Mouse (Mus musculus) stomach, embryonic 16.5 days (tissue): ENCODE data around the gene Shroom3. TPM values are rescaled to one million over a fixed set of nuclear protein-coding genes. Genes with fewer than 3 reads are reported as not detected.

ENCODE experiments used
- ATAC-seq: fragments of 200-750 bp; cut with Nextera tagmentation; 2 replicates; pipeline ENCODE4 v1.8.0; 2017; ENCODE audit warnings: moderate number of reproducible peaks, moderate TSS enrichment; ENCODE audit not compliant: insufficient read depth, low FRiP score
- H3K27ac ChIP-seq: fragments of 300-500 bp; sonication (generic); 2 replicates; pipeline ENCODE4 v1.5.1; 2014; ENCODE audit warnings: low read length
- H3K27me3 ChIP-seq: fragments of 300-500 bp; sonication (generic); 2 replicates; pipeline ENCODE4 v1.6.1; 2014; ENCODE audit warnings: low read length, control low read depth, mixed read lengths; ENCODE audit not compliant: control insufficient read depth, insufficient read depth
- H3K36me3 ChIP-seq: fragments of 300-500 bp; sonication (generic); 2 replicates; pipeline ENCODE4 v1.6.1; 2014; ENCODE audit warnings: low read length; ENCODE audit not compliant: control insufficient read depth, insufficient read depth
- H3K4me1 ChIP-seq: fragments of 300-500 bp; sonication (generic); 2 replicates; pipeline ENCODE4 v1.6.1; 2014; ENCODE audit warnings: low read length, control low read depth, mixed read lengths; ENCODE audit not compliant: control insufficient read depth, insufficient read depth
- H3K4me2 ChIP-seq: fragments of 300-500 bp; sonication (generic); 2 replicates; pipeline ENCODE4 v1.6.1; 2014; ENCODE audit warnings: low read depth, low read length, mixed read lengths
- H3K4me3 ChIP-seq: fragments of 300-500 bp; sonication (generic); replicated peaks from 2 replicates; pipeline ENCODE4 v1.5.1; 2014; ENCODE audit warnings: mild to moderate bottlenecking, low read length
- H3K9ac ChIP-seq: fragments of 300-500 bp; sonication (generic); 2 replicates; pipeline ENCODE4 v1.6.1; 2014; ENCODE audit warnings: low read length
- H3K9me3 ChIP-seq: fragments of 300-500 bp; sonication (generic); replicated peaks from 2 replicates; pipeline ENCODE4 v1.6.1; 2016; ENCODE audit warnings: low read length, control low read depth; ENCODE audit not compliant: control insufficient read depth
- WGBS: fragments of 180-500 bp; shearing (Covaris S2); extraction: QIAGEN DNeasy Blood & Tissue Kit; methylation state at CpG from one replicate; pipeline ENCODE4 v1.1.7; 2014; 5-methylcytosine and 5-hydroxymethylcytosine counted together
- polyA plus RNA-seq: library from polyadenylated mRNA; unstranded; fragments of >200 nt; fragmentation: Nextera tagmentation; extraction: Ambion mirVana; gene quantifications from 2 replicates; pipeline ENCODE4 v1.2.1, GENCODE M21; 2015

The Shroom3 gene
- polyA plus RNA-seq, 1 experiment from 2014 or later, result 14.4 TPM

GRCm38 (mm10) chr5:92987891-92988768 lies 304.9 kb downstream of the Shroom3 start:
- H3K9me3 ChIP-seq, result no peaks in the 10 kb centered on the region
- no peaks in the 10 kb centered on the region for H3K36me3 ChIP-seq
- H3K27ac ChIP-seq, result peak overlapping the region; percentile 19; the same call in 1 of the 2 replicates
- ATAC-seq, result no peak
- H3K9ac ChIP-seq, result peak overlapping the region; percentile 26; the same call in 1 of the 2 replicates
- WGBS, result 46% methylated on average over 16 of the region's 16 CpGs
- H3K4me3 ChIP-seq, result no peak overlapping the region
- no peak overlapping the region for H3K4me2 ChIP-seq
- no peaks in the 10 kb centered on the region for H3K27me3 ChIP-seq
- peaks cover 9% of the 10 kb centered on the region; the same call in 1 of the 2 replicates for H3K4me1 ChIP-seq

DNA sequence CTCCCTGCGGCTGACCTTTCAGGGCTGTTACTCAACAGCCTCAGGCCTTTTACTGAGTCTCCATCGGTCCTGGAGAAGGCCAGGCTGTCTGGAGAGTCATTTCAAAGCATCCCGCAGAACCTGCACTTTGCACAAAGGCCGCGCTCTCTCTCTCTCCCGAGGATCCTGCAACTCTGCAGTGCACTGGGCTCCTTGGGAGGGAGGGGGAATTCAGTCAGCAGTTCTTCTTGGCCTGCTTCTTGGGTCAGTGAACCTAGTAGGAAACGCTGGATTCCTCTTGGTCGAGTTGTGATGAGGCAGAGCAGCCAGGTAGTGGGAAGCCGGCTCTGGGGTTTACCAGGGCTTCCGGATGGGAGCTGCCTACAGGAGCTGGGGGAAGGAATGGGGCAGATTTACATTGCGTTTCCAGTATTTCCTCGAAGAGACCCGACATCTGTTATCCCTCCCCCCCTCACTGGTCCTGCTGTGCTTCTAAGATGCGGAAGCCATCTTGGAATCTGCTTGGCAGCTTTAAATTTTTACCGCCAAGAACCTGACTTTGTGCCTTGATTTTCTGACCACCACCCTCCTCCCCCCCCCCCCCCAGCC lies 305.6 kb downstream of the Shroom3 start:
- 40% methylated on average over 15 of the region's 15 CpGs for WGBS
- ATAC-seq, result no peak
- Histone ChIP-seq H3K27me3 (no peaks in the 10 kb centered on the region), H3K9me3 (no peaks in the 10 kb centered on the region), H3K4me3 (no peak overlapping the region), H3K27ac (no peak overlapping the region), H3K4me1 (peaks cover 9% of the 10 kb centered on the region; the same call in 1 of the 2 replicates), H3K9ac (peak overlapping the region; percentile 26; the same call in 1 of the 2 replicates), H3K36me3 (no peaks in the 10 kb centered on the region), H3K4me2 (no peak overlapping the region)

DNA sequence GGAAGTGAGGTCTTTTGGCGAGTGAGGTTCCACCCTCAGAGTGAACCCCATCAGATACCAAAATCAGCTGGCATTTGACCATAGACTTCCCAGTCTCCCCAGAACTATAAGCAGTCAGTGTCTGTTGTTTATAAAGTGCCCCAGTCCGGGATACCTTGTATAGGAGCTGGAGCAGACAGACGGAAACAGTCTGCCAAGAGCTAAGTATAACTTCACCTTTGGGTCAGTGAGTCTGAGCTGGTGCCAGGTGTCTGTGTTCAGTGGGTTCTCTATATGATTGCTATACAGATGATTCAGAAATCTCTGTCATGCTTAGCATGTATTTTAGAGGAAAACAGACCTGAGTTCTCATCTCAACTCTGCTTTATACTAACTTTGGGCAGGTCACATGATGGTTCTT lies 308.9 kb downstream of the Shroom3 start:
- Histone ChIP-seq H3K4me1 (peaks cover 13% of the 10 kb centered on the region), H3K4me3 (no peak overlapping the region), H3K9ac (no peak overlapping the region), H3K4me2 (no peak overlapping the region), H3K9me3 (no peaks in the 10 kb centered on the region), H3K27ac (0 out of 2 replicates have a peak overlapping the region, but pooled peaks have one; percentile 46), H3K27me3 (no peaks in the 10 kb centered on the region), H3K36me3 (no peaks in the 10 kb centered on the region)
- peak; percentile 8; the same call in 1 of the 2 replicates for ATAC-seq
- 46% methylated on average over 3 of the region's 3 CpGs for WGBS

DNA sequence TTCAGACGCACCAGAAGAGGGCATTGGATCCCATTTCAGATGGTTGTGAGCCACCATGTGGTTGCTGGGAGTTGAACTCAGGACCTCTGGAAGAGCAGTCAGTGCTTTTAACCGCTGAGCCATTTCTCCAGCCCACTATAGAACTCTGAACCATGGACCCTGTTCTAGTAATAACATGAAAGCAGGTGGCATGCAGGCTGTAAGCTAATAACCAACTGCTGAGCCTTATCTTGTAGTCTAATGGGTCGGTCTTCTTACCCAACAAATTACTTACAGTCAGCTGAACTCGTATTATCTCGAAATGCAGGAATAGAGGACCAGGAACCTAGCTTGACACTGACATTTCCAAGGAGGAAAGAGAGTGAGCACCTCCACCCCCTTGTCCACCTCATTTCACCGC lies 311.1 kb downstream of the Shroom3 start:
- Histone ChIP-seq H3K4me1 (peaks cover 18% of the 10 kb centered on the region), H3K4me2 (no peak overlapping the region), H3K27me3 (no peaks in the 10 kb centered on the region), H3K9me3 (no peaks in the 10 kb centered on the region), H3K27ac (no peak overlapping the region), H3K9ac (no peak overlapping the region), H3K36me3 (no peaks in the 10 kb centered on the region), H3K4me3 (no peak overlapping the region)
- no peak for ATAC-seq
- WGBS, result 84% methylated on average over 6 of the region's 6 CpGs

DNA sequence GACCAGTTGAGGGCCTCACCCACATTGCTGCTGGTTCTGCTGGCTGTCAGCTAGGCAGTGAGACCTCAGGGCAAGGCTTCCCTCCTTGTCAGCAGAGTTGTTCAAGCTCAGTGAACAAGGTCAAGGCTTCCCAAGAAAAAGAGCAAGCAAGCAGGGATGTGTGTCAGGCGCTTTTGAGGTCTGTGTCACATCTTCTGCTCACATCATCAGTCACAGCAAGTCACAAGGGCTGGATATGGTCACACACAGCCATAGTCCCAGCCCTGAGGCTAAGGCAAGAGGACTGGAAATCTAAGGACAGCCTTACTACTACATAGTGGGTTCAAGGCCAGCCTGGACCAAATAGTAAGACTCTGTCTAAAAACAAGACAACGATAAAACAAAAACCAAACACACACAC lies 311.6 kb downstream of the Shroom3 start:
- H3K27me3 ChIP-seq, result no peaks in the 10 kb centered on the region
- 78% methylated on average over 2 of the region's 2 CpGs for WGBS
- no peak overlapping the region for H3K27ac ChIP-seq
- H3K36me3 ChIP-seq, result no peaks in the 10 kb centered on the region
- H3K4me3 ChIP-seq, result no peak overlapping the region
- ATAC-seq, result no peak
- no peak overlapping the region for H3K9ac ChIP-seq
- H3K9me3 ChIP-seq, result no peaks in the 10 kb centered on the region
- no peak overlapping the region for H3K4me2 ChIP-seq
- peaks cover 21% of the 10 kb centered on the region for H3K4me1 ChIP-seq

- H3K27ac ChIP-seq, result peak overlapping the region; percentile 97
- H3K9me3 ChIP-seq, result no peaks in the 10 kb centered on the region
- peak overlapping the region; percentile 19; the same call in 1 of the 2 replicates for H3K4me2 ChIP-seq
- peaks cover 38% of the 10 kb centered on the region for H3K4me1 ChIP-seq
- H3K36me3 ChIP-seq, result no peaks in the 10 kb centered on the region
- ATAC-seq, result peak; percentile 88
- H3K4me3 ChIP-seq, result no peak overlapping the region; the same call in 1 of the 2 replicates
- H3K9ac ChIP-seq, result peak overlapping the region; percentile 32
- WGBS, result 27% methylated on average over 5 of the region's 5 CpGs
- no peaks in the 10 kb centered on the region for H3K27me3 ChIP-seq
These were observed 314.3 kb downstream of the Shroom3 start for GRCm38 (mm10) chr5:92997428-92998120.

DNA sequence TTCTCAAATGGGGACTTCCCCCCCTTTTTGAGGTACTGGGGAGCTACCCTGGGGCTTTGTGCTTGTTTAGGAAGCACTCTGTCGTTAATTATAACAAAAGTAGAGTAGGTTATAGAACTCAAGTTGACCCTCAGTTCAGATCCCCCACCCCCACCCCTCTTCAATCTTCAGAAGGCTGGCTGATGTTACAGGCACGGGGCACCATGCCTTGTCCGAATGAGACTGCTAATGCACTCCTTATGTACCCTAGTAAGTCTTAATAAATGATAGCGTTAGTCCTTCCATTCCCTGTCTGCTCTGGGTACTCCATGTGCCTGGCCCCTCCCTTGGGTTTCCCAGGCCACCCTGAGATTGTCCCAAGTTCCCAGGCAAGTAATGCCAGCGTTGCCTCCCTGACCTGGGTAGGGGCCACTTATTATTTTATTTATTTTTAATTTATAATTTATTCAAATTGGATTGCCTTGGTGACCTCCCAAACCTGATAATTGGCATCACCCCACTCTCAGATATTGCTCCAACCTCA lies 315.3 kb downstream of the Shroom3 start:
- no peak overlapping the region for H3K9ac ChIP-seq
- H3K36me3 ChIP-seq, result no peaks in the 10 kb centered on the region
- peaks cover 38% of the 10 kb centered on the region for H3K4me1 ChIP-seq
- H3K4me3 ChIP-seq, result no peak overlapping the region
- 31% methylated on average over 5 of the region's 5 CpGs for WGBS
- no peaks in the 10 kb centered on the region for H3K27me3 ChIP-seq
- no peak overlapping the region for H3K4me2 ChIP-seq
- no peaks in the 10 kb centered on the region for H3K9me3 ChIP-seq
- peak overlapping the region; percentile 97 for H3K27ac ChIP-seq
- ATAC-seq, result no peak

GRCm38 (mm10) chr5:93000060-93000459 lies 316.8 kb downstream of the Shroom3 start:
- Histone ChIP-seq H3K9ac (no peak overlapping the region), H3K4me1 (peaks cover 39% of the 10 kb centered on the region), H3K9me3 (no peaks in the 10 kb centered on the region), H3K4me2 (no peak overlapping the region), H3K27me3 (no peaks in the 10 kb centered on the region), H3K27ac (peak overlapping the region; percentile 90), H3K36me3 (no peaks in the 10 kb centered on the region), H3K4me3 (no peak overlapping the region)
- 57% methylated on average over 6 of the region's 6 CpGs for WGBS
- no peak for ATAC-seq
